Mouse (Mus musculus) olfactory bulb, adult 2 months (tissue): ENCODE data around the gene Polr3h. TPM values are rescaled to one million over a fixed set of nuclear protein-coding genes. Genes with fewer than 3 reads are reported as not detected.
"Not testable (repeated sequence)": the region's sequence is repeated elsewhere in the genome, so short reads cannot be mapped to it uniquely, and the experiment has no call there.

ENCODE experiments used
- H3K27ac ChIP-seq: fragments of 200-500 bp; 2 replicates; pipeline ENCODE4 v1.5.1; 2012; ENCODE audit warnings: low read depth, low read length; ENCODE audit not compliant: insufficient read depth
- H3K4me1 ChIP-seq: fragments of 200-500 bp; 2 replicates; pipeline ENCODE4 v1.6.1; 2012; ENCODE audit warnings: low read length; ENCODE audit not compliant: control insufficient read depth, insufficient read depth
- H3K4me3 ChIP-seq: fragments of 200-500 bp; 2 replicates; pipeline ENCODE4 v1.5.1; 2012; ENCODE audit warnings: mild to moderate bottlenecking, low read depth, low read length, moderate library complexity; ENCODE audit not compliant: insufficient read depth
- CTCF ChIP-seq: fragments of 200-500 bp; IDR thresholded peaks from 2 replicates; pipeline ENCODE4 v1.5.1; 2012; ENCODE audit warnings: low read depth, mild to moderate bottlenecking, low read length, moderate library complexity; ENCODE audit not compliant: insufficient read depth
- POLR2A ChIP-seq: fragments of 200-500 bp; IDR thresholded peaks from 2 replicates; pipeline ENCODE4 v1.6.1; 2012; ENCODE audit warnings: mild to moderate bottlenecking, low read depth, low read length, moderate library complexity; ENCODE audit not compliant: insufficient read depth
- WGBS: fragments of 180-500 bp; shearing (Covaris S2); methylation state at CpG from one replicate; pipeline ENCODE4 v1.1.7; 2018; 5-methylcytosine and 5-hydroxymethylcytosine counted together
- polyA plus RNA-seq: library from polyadenylated mRNA; stranded (reverse); fragments of >200 nt; gene quantifications from 2 replicates; pipeline ENCODE4 v1.2.4, GENCODE M21; 2012; ENCODE audit warnings: low replicate concordance; ENCODE audit not compliant: missing spikeins, insufficient read depth, insufficient read length

The Polr3h gene
- polyA plus RNA-seq = not detected in 2 replicates

DNA sequence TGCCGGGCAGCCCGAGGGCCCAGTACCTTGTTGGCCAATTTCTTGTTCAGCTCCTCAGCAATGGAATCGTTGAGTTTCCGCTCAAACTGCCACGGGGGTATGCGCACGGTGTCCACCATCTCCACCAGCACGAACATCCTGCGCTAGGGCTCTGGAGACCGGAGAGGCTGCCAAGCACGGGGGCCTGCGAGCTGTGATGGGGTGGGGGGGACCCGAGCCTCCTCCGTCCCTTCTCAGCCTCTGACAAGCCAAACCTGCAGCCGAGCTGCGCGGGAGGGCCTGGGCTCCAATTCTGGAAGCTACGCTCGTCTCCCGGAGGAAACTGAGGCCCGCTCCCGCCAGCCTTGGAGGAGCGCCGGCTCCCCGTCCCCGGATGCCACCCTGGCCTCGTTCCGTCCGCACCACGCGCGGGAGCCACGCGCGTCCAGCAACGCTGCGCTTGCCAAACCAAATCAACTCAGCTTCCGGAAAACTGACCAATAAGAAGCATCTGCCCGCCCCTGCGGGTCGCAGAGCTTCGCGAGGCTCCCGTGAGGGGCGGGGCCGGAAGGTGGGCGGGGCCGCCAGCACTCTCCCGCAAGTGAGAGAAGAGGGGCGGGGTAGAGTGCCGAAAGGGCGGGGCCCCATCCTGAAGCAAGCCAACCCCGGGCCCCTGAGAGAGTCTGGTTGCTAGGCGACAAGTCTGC, at the start of gene Polr3h:
Gene Polr3h, minus strand, starts transcription at position 481 of the 686 bp plus-strand sequence.
- no peak for TF ChIP-seq CTCF
- peak; percentile 44; the same call in 1 of the 2 replicates for TF ChIP-seq POLR2A
- under 1% methylated on average over 54 of the region's 54 CpGs for WGBS
- Histone ChIP-seq H3K27ac (peak within 1 kb of the TSS; percentile 33), H3K4me3 (peak within 1 kb of the TSS; percentile 64), H3K4me1 (peaks cover 50% of the 10 kb centered on the region)

DNA sequence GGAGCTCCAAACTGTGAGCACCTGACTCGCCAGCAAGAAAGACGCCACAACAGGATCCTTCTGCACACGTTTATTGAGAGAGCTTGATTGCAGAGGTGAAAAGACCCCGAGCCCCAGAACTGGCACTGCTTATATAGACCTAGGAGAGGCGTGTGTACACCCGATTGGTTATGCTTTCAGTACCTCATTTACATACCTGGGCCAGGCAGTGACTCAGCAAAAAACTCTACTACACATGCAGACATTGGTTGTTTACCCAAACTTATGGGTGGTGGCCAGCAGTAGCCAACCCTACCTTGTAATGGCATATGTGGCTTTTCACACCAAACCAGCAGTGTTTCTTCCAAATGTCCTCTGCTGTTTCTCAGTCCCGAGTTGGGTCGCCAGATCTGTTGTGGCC, 49.1 kb upstream of the Polr3h start:
- WGBS = 88% methylated on average over 8 of the region's 8 CpGs
- H3K4me1 ChIP-seq, H3K4me3 ChIP-seq, H3K27ac ChIP-seq: not testable (repeated sequence)

DNA sequence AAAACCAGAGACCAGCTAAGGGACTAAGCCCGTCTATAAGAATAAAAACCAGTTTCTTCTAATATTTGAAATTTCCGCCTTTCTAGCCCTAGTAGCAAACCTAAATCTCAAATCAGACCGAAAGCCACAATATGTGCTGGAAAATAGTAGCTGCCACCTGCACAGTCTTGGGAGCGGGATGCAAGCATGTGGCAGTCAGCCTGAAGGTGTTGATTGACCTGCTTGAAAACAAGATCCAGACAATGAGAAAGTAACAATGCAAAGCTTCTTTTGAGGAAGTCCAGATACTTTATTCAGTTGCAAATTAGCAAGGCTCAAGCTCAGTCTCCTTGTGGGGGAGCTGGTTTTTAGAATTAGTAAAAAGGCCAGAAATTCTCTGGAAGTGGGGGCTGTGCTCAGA, 44.5 kb upstream of the Polr3h start:
- not testable (repeated sequence) for H3K4me3 ChIP-seq, H3K4me1 ChIP-seq, H3K27ac ChIP-seq
- 77% methylated on average over 4 of the region's 4 CpGs for WGBS

DNA sequence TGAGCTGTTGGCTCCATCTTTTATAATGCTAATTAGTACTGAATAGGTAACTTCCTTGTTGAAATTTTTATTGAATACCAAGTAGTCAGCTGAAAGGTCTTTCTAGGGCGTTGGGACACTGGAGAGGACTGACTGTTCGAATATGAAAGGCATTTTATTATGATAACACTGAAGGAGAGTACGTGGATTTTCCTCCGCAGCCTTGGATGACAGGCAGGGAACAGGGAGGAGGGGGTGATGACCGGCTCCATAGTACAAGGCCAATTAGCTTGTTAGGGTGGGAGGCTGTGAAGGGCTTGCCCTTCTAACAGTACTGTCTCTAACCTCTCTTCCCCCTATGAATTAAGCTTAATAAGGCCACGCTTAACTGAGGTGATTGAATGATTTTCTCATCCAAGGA, 43.6 kb upstream of the Polr3h start:
- H3K4me3 ChIP-seq, H3K4me1 ChIP-seq, H3K27ac ChIP-seq: not testable (repeated sequence)
- WGBS = 64% methylated on average over 6 of the region's 6 CpGs

DNA sequence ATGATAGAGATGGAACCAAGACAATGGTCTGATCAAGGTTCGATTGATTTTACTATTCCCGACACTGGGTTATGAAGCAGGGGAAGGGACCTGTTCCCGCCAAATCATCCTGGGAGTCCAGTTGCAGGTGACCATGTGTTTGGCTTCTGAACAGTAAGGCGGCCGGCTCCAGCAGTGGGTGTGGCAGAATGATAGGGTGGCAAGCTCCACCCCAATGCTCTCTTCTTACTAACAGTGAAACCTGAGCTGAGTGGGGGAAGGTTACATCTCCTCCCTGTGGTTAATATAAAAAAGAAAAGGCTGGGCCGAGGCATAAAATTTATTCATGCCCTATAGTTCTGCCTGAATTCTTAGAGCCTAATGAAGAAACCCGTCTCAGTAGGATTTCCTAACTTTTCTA, 43.1 kb upstream of the Polr3h start:
- H3K4me3 ChIP-seq = no peak overlapping the region
- TF ChIP-seq POLR2A = no peak
- TF ChIP-seq CTCF = no peak
- H3K27ac ChIP-seq = no peak overlapping the region
- H3K4me1 ChIP-seq = peaks cover 3% of the 10 kb centered on the region; the same call in 1 of the 2 replicates
- WGBS = 78% methylated on average over 7 of the region's 7 CpGs

DNA sequence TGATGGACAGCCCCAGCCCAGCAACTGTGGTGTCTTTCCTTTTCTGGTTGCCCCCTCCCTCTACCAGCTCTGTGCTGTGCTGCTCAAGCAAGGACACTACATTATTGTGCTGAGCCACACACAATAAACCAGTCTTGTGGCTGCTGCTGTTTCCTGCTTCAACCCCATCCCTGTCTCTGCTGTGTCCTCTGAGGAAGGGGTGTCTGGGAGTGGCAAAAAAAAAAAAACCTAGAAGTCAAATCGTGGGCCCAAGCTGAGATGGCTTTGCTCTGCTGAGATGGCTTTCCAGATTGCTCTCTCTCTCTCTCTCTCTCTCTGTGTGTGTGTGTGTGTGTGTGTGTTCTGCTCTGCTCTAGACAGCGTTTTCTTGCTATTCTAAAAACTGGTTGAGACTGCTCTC, 42.4 kb upstream of the Polr3h start:
- 41% methylated on average over 2 of the region's 2 CpGs for WGBS
- H3K4me3 ChIP-seq = no peak overlapping the region
- H3K4me1 ChIP-seq = peaks cover 3% of the 10 kb centered on the region; the same call in 1 of the 2 replicates
- TF ChIP-seq POLR2A (no peak), CTCF (no peak)
- H3K27ac ChIP-seq = no peak overlapping the region

DNA sequence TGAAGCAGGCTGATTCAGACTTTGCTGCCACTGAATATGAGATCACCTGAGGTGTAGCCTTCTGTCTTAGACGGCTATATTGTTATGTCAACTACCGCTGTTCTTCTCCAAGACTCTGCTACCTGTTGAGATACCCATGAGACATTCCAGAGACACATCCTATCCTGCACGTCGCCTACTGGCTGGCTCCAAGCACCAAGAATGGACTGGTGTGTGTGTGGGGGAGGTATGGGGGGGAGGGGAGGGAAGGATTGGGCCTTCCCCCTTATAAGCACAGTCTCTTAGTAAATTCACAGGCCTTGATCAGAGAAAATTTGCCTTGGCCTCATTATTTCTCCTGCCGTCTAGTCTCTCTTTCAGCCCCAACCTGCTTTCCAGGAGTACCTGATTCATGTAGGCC, 41.8 kb upstream of the Polr3h start:
- Histone ChIP-seq H3K27ac (no peak overlapping the region), H3K4me3 (no peak overlapping the region), H3K4me1 (peaks cover 3% of the 10 kb centered on the region; the same call in 1 of the 2 replicates)
- WGBS = 94% methylated on average over 5 of the region's 5 CpGs
- TF ChIP-seq CTCF = no peak
- TF ChIP-seq POLR2A = no peak

DNA sequence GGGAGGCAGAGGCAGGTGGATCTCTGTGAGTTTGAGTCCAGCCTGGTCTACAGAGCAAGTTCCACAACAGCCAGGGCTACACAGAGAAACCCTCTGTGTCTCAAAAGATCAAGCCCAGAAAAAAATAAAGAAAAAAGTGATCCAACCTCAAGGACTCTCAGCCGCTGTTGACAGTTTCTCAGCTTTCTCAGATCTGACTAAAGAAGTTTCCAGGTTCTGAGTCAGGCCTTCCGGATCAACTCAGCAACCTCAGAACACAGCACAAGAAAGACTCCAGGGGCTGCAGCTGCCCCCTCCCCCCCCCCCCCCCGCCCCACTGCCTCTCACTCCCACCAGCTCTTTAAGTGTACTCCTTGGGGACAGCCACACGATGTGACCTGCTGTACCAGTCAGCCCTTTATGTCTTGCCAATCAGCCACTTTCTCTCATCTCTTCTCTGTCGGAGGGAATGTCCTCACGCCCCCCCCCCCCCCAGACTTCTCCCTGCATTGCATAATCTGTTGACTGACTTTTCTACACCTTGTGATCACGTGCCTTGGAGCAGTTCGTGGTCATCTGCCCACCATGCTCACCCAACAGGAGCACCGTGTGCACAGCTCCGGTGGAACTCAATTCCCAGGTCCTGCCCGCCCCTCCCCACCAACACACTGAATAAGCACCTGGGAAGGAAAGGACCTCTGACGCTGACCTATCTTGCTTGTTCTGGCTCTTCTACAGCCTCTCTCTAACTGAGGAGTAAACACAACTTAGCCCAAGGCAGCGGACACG, 40.2 kb upstream of the Polr3h start:
- TF ChIP-seq CTCF (no peak), POLR2A (no peak)
- Histone ChIP-seq H3K4me3 (no peak overlapping the region), H3K4me1 (peaks cover 3% of the 10 kb centered on the region; the same call in 1 of the 2 replicates), H3K27ac (no peak overlapping the region)
- 75% methylated on average over 13 of the region's 14 CpGs for WGBS

DNA sequence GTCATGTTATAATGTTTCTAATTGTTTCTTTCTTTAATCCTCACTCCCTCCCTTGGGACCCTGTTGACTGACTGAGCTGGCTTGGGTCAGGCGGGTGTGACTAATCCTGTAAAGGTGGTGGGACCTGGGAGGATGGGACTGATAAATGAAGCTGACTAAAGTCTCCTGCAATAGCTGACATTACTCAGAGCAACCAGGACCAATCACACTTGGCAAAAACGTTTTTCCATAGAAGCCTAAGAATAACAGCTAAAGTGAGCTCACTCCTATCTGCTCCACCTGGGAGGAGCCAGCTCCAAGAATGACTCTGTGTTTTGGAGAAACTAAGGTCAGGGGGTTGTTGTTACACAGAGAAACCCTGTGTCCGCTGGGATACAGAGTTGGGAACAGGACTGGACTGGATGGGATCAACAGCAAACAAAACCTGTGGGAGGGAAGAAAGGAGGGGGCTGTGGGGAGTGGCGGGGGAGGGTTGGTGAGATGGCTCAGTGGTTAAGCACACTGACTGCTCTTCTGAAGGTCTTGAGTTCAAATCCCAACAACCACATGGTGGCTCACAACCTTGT, 39.0 kb upstream of the Polr3h start:
- TF ChIP-seq POLR2A (no peak), CTCF (no peak)
- WGBS = 51% methylated on average over 4 of the region's 4 CpGs

DNA sequence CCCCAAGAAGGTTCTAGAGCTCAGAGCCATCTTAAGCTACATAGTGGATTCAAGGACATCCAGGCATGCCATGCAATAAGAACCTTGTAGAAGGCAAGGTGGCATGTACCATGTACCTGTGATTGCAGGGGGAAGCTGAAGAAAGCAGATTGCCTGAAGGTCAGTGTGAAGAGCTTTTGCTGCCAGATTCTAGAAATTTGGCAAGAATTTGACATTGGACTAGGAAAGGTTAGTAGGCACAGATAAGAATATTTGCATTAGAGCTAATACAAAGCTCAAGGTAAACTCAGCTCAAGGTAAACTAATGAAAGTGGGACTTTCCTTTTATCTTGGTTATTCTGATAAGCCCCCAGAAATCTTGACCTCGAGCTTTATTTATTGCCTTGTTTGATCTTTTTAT, 38.2 kb upstream of the Polr3h start:
- WGBS = 75% methylated on average over 1 of the region's 1 CpGs
- H3K4me1 ChIP-seq = peaks cover 6% of the 10 kb centered on the region
- no peak overlapping the region for H3K27ac ChIP-seq
- H3K4me3 ChIP-seq = no peak overlapping the region
- no peak for TF ChIP-seq POLR2A
- TF ChIP-seq CTCF = no peak

More for the DNA sequence above, 39.0 kb upstream of the Polr3h start:
- Histone ChIP-seq H3K27ac (no peak overlapping the region), H3K4me3 (no peak overlapping the region), H3K4me1 (peaks cover 3% of the 10 kb centered on the region; the same call in 1 of the 2 replicates)
